Mouse (Mus musculus) thymus, adult 2 months (tissue): Measurements from ENCODE around the gene Ano9. TPM values are rescaled to one million over a fixed set of nuclear protein-coding genes. Genes with fewer than 3 reads are reported as not detected.
A peak's percentile ranks its signal among the peaks of the same experiment; 100 is the strongest.

Source experiments
- DNase-seq: peaks from one replicate; pipeline ENCODE4 v3.0.0; 2021
- H3K27ac ChIP-seq: fragments of 200-500 bp; 2 replicates; pipeline ENCODE4 v1.5.1; 2012; ENCODE audit warnings: low read length, control low read depth; ENCODE audit not compliant: control insufficient read depth, insufficient read depth
- H3K27me3 ChIP-seq: fragments of 200-500 bp; 2 replicates; pipeline ENCODE4 v1.6.1; 2012; ENCODE audit warnings: mild to moderate bottlenecking, low read length, moderate library complexity, mixed read lengths; ENCODE audit not compliant: control insufficient read depth, insufficient read depth
- H3K36me3 ChIP-seq: fragments of 200-500 bp; 2 replicates; pipeline ENCODE4 v1.6.1; 2012; ENCODE audit warnings: mild to moderate bottlenecking, low read length, moderate library complexity; ENCODE audit not compliant: control insufficient read depth, insufficient read depth
- H3K4me1 ChIP-seq: fragments of 200-500 bp; replicated peaks from 2 replicates; pipeline ENCODE4 v1.6.1; 2012; ENCODE audit warnings: low read length; ENCODE audit not compliant: control insufficient read depth, insufficient read depth
- H3K4me3 ChIP-seq: fragments of 200-500 bp; 2 replicates; pipeline ENCODE4 v1.5.1; 2012; ENCODE audit warnings: mild to moderate bottlenecking, low read length, control low read depth, moderate library complexity; ENCODE audit not compliant: control insufficient read depth, insufficient read depth
- CTCF ChIP-seq: fragments of 200-500 bp; IDR thresholded peaks from 2 replicates; pipeline ENCODE4 v1.5.1; 2012; ENCODE audit warnings: mild to moderate bottlenecking, control low read depth, low read length, moderate library complexity, borderline replicate concordance; ENCODE audit not compliant: control insufficient read depth, poor library complexity, insufficient read depth; ENCODE audit errors: extremely low read depth
- POLR2A ChIP-seq: fragments of 200-500 bp; IDR thresholded peaks from 2 replicates; pipeline ENCODE4 v1.6.1; 2012; ENCODE audit warnings: mild to moderate bottlenecking, low read length, control low read depth, moderate library complexity; ENCODE audit not compliant: control insufficient read depth, poor library complexity, insufficient read depth; ENCODE audit errors: extremely low read depth
- WGBS: fragments of 180-500 bp; shearing (Covaris S2); methylation state at CpG from one replicate; pipeline ENCODE4 v1.1.7; 2018; 5-methylcytosine and 5-hydroxymethylcytosine counted together
- polyA plus RNA-seq: library from polyadenylated mRNA; depleted of rRNA; stranded (reverse); fragments of >200 nt; gene quantifications from 2 replicates; pipeline ENCODE4 v1.2.3, GENCODE M21; 2012

Ano9 gene
- polyA plus RNA-seq, 1 experiment = 2.9 TPM

DNA sequence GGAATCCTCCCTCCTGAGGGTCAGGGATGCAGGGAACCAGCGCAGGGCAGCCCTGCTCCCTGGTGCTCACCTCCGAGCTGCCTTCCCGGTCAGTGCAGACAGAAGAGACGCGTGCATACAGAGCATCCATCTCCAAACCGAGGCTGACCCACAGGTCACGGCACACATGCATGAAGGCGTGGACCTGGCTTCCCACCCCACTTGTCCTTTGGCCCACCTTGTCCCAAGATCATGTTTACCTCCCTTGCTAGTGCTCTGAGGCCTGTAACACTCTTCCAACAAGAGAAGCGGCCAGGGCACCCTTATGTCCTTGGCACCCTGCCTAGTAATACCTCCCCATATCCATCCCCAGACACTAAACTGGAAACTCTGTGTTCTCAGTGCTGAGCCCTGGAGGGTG lies 1.7 kb downstream of the Ano9 start:
- DNase-seq = no peak
- Histone ChIP-seq H3K27me3 (no peaks in the 10 kb centered on the region), H3K4me3 (no peak overlapping the region), H3K36me3 (no peaks in the 10 kb centered on the region), H3K4me1 (no peaks in the 10 kb centered on the region), H3K27ac (no peak overlapping the region)
- 95% methylated on average over 9 of the region's 9 CpGs for WGBS
- TF ChIP-seq CTCF (no peak), POLR2A (no peak)

DNA sequence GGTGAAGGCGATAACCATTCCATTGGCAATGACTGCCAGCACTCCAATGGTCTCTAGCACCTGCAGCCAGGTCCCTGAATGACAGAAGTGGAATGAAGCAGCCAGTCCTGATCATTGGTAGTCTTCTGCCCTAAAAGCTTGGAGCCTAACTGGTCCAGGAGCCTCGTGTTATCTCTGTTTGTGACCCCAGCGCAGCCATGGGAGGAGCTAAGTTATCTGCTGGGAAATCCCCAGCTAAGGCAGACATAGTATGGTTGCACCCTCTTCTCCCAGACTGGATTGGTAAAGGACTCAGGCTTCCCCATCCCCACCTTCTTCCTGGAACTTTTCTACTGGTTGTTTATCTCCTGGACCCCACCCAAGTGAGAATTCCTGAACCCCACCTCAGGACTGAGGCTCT lies 14.4 kb downstream of the Ano9 start:
- DNase-seq = no peak
- WGBS = 74% methylated on average over 3 of the region's 3 CpGs
- H3K36me3 ChIP-seq = no peaks in the 10 kb centered on the region

DNA sequence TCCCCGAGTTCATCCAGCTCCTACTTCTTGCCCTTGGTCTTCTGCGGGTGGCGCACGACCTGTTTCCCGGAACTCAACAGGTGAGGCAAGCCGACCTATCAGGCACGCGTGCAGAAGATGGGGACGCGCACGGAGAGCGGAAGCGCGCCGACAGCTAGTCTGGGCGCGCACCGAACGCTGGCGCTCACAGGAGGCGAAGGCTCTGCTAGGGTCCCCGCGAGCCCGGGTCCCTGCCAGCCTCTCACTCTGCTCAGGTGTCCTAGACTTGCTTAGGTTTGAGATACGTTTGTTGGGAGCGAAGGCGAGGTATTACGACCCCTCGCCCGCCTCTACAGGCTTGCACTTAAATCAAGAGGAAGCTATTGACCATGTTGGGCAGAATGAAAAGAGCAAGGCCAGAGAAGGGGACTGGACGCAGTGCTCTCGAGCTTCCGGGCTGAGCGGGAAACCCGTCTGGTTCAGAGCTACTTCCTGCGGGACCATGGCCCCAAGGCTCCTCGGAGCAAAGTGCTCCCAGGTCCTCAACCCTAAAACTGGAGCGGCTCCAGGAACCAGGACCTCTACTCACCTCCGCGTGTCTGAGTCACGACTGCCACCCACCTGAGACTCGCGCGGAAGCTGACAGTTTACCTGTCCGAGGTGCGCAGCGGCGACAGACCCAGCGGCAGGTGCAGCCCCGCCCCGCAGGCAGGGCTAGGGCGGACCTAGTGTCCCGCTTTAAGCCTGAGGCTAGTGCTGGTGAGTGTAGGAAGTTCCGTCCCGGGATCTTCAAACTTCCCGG lies 17.5 kb downstream of the Ano9 start, which contains the start of gene Sigirr:
TSS of gene Sigirr (minus strand) at position 662 of the 781 bp plus-strand sequence.
- no peak within 1 kb of the TSS for H3K27ac ChIP-seq
- peak; percentile 75 for DNase-seq
- 14% methylated on average over 56 of the region's 56 CpGs for WGBS
- H3K4me1 ChIP-seq = peaks cover 30% of the 10 kb centered on the region
- TF ChIP-seq CTCF (no peak), POLR2A (peak; percentile 66; the same call in 1 of the 2 replicates)
- H3K27me3 ChIP-seq = no peaks in the 10 kb centered on the region
- H3K4me3 ChIP-seq = peak within 1 kb of the TSS; percentile 40
- H3K36me3 ChIP-seq = no peaks in the 10 kb centered on the region

More for the DNA sequence above, 14.4 kb downstream of the Ano9 start:
- H3K4me3 ChIP-seq = no peak overlapping the region
- no peak overlapping the region for H3K27ac ChIP-seq
- TF ChIP-seq CTCF = no peak
- TF ChIP-seq POLR2A = no peak
- peaks cover 10% of the 10 kb centered on the region for H3K4me1 ChIP-seq
- H3K27me3 ChIP-seq = no peaks in the 10 kb centered on the region

- Histone ChIP-seq H3K4me3 (no peak overlapping the region), H3K27me3 (no peaks in the 10 kb centered on the region)
These were observed 20.4 kb downstream of the Ano9 start for GRCm38 (mm10) chr7:141097177-141097576.

GRCm38 (mm10) chr7:141096649-141097056 lies 21.0 kb downstream of the Ano9 start:
- TF ChIP-seq CTCF (peak; percentile 44; the same call in 1 of the 2 replicates), POLR2A (peak; percentile 48; the same call in 1 of the 2 replicates)
- peak overlapping the region; percentile 53 for H3K4me3 ChIP-seq
- peaks cover 42% of the 10 kb centered on the region for H3K4me1 ChIP-seq
- WGBS = 4% methylated on average over 6 of the region's 6 CpGs
- DNase-seq = peak; percentile 96
- no peaks in the 10 kb centered on the region for H3K36me3 ChIP-seq
- H3K27me3 ChIP-seq = no peaks in the 10 kb centered on the region
- peak overlapping the region; percentile 92 for H3K27ac ChIP-seq

More at GRCm38 (mm10) chr7:141097177-141097576, 20.4 kb downstream of the Ano9 start:
- DNase-seq = no peak
- peaks cover 39% of the 10 kb centered on the region for H3K4me1 ChIP-seq
- 72% methylated on average over 5 of the region's 5 CpGs for WGBS
- H3K27ac ChIP-seq = peak overlapping the region; percentile 66
- H3K36me3 ChIP-seq = no peaks in the 10 kb centered on the region
- TF ChIP-seq POLR2A (no peak), CTCF (no peak)

DNA sequence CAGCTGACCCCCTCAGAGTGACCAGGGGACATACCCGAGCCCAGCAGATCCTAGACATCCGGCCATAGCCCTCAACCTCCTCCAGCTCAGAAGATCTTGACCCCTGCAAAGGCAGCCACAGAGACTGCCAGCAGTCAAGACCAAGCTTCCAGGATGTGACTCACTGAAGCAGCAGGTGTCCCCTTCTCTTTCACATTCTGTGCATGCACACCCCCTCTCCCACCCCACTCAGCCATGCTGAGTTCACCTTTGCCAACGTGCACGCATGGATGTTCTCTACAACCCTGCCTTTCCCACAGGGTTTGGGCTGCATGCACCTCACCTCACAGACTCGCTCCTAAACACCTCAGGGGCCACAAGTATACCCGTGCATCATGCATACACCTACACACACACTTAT lies 21.6 kb downstream of the Ano9 start:
- WGBS = 8% methylated on average over 6 of the region's 6 CpGs
- Histone ChIP-seq H3K4me1 (peaks cover 42% of the 10 kb centered on the region), H3K4me3 (peak overlapping the region; percentile 53), H3K36me3 (no peaks in the 10 kb centered on the region), H3K27ac (peak overlapping the region; percentile 92), H3K27me3 (no peaks in the 10 kb centered on the region)
- DNase-seq = peak; percentile 59
- TF ChIP-seq POLR2A = no peak
- TF ChIP-seq CTCF = no peak
